24 mouse cellular contexts compared by ENCODE assay signal in genomic region chr2:106064316-106064715, GRCm38 (mm10).
"Had no signal": no experiment of that assay in that cellular context is flagged by ENCODE, and none has a peak within 500 bp of the region (broad histone marks: within the 10 kb centered on the region; RNA-seq: fewer than 3 reads in every experiment).

No protein-coding gene starts in this region.

- H3K9ac ChIP-seq: embryonic facial prominence, embryonic 12.5 days; embryonic facial prominence, embryonic 13.5 days; embryonic facial prominence, embryonic 15.5 days; forebrain, embryonic 12.5 days; forebrain, embryonic 13.5 days; forebrain, embryonic 15.5 days; forebrain, postnatal 0 days had no signal

- H3K4me3 ChIP-seq: embryonic facial prominence, embryonic 10.5 days; embryonic facial prominence, embryonic 12.5 days; embryonic facial prominence, embryonic 13.5 days; embryonic facial prominence, embryonic 15.5 days; erythroblast, embryonic 14.5 days; forebrain, embryonic 10.5 days; forebrain, embryonic 12.5 days; forebrain, embryonic 13.5 days; forebrain, embryonic 15.5 days; gastrocnemius, adult 2 months; heart, adult 2 months had no signal

- H3K36me3 ChIP-seq: embryonic facial prominence, embryonic 10.5 days; embryonic facial prominence, embryonic 12.5 days; embryonic facial prominence, embryonic 13.5 days; embryonic facial prominence, embryonic 15.5 days; forebrain, embryonic 10.5 days; forebrain, embryonic 12.5 days; forebrain, embryonic 15.5 days had no signal

- H3K4me2 ChIP-seq: embryonic facial prominence, embryonic 12.5 days; embryonic facial prominence, embryonic 13.5 days; embryonic facial prominence, embryonic 15.5 days; forebrain, embryonic 12.5 days; forebrain, embryonic 13.5 days; forebrain, embryonic 15.5 days had no signal

- H3K4me1 ChIP-seq: embryonic facial prominence, embryonic 12.5 days; embryonic facial prominence, embryonic 13.5 days; embryonic facial prominence, embryonic 15.5 days; forebrain, embryonic 15.5 days had no signal

- H3K27me3 ChIP-seq: embryonic facial prominence, embryonic 12.5 days; embryonic facial prominence, embryonic 13.5 days; embryonic facial prominence, embryonic 15.5 days had no signal

- H3K9me3 ChIP-seq: embryonic facial prominence, embryonic 10.5 days; embryonic facial prominence, embryonic 12.5 days; embryonic facial prominence, embryonic 13.5 days; embryonic facial prominence, embryonic 15.5 days; forebrain, embryonic 10.5 days; forebrain, embryonic 12.5 days; forebrain, embryonic 13.5 days; forebrain, embryonic 15.5 days had no signal

- H3K27ac ChIP-seq: embryonic facial prominence, embryonic 10.5 days; embryonic facial prominence, embryonic 12.5 days; embryonic facial prominence, embryonic 13.5 days; embryonic facial prominence, embryonic 15.5 days; forebrain, embryonic 10.5 days; forebrain, embryonic 12.5 days; forebrain, embryonic 13.5 days; forebrain, embryonic 15.5 days; gastrocnemius, adult 2 months; heart, adult 2 months had no signal

- DNase-seq: cerebellum, adult 9-11 months; cerebellum, postnatal 10 days; cerebellum, postnatal 14 days; cerebellum, postnatal 25 days; cerebellum, postnatal 36 days; embryo, embryonic 11 days; forebrain, postnatal 0 days; gastrocnemius, adult 2 months; gastrocnemius, postnatal 10 days; gastrocnemius, postnatal 14 days; gastrocnemius, postnatal 25 days; gastrocnemius, postnatal 36 days; heart, adult 11 months; heart, adult 18-20 months; heart, adult 2 months had no signal
